Mouse (Mus musculus) embryonic facial prominence, embryonic 10.5 days (tissue): ENCODE measurements at regions not wholly inside any gene's neighbourhood (a gene's known extent, or its start where the extent isn't known, plus 50 kb on each side); places are given as distances from the start of the nearest gene placed in this dataset.

Source experiments
- DNase-seq: peaks from one replicate; pipeline ENCODE4 v3.0.0-alpha.2; 2017; ENCODE audit warnings: low spot score
- H3K27ac ChIP-seq: fragments of 300-500 bp; sonication (generic); replicated peaks from 2 replicates; pipeline ENCODE4 v1.5.1; 2016; ENCODE audit warnings: mild to moderate bottlenecking
- H3K27me3 ChIP-seq: fragments of 300-500 bp; sonication (generic); replicated peaks from 2 replicates; pipeline ENCODE4 v1.6.1; 2016; ENCODE audit warnings: low read depth, mild to moderate bottlenecking; ENCODE audit not compliant: poor library complexity, severe bottlenecking
- H3K36me3 ChIP-seq: fragments of 300-500 bp; sonication (generic); replicated peaks from 2 replicates; pipeline ENCODE4 v1.6.1; 2016; ENCODE audit warnings: mild to moderate bottlenecking, moderate library complexity
- H3K4me1 ChIP-seq: fragments of 300-500 bp; sonication (generic); 2 replicates; pipeline ENCODE4 v1.6.1; 2016
- H3K4me3 ChIP-seq: fragments of 300-500 bp; sonication (generic); 2 replicates; pipeline ENCODE4 v1.5.1; 2016; ENCODE audit warnings: mild to moderate bottlenecking, moderate library complexity
- H3K9me3 ChIP-seq: fragments of 300-500 bp; sonication (generic); 2 replicates; pipeline ENCODE4 v1.6.1; 2016; ENCODE audit warnings: mild to moderate bottlenecking
- WGBS: fragments of 180-500 bp; shearing (Covaris S2); methylation state at CpG from one replicate; pipeline ENCODE4 v1.1.7; 2016; 5-methylcytosine and 5-hydroxymethylcytosine counted together

- H3K9me3 ChIP-seq, result no peaks in the 10 kb centered on the region
These were observed 136.3 kb downstream of the Bmp2 start for GRCm38 (mm10) chr2:133688121-133688787.

DNA sequence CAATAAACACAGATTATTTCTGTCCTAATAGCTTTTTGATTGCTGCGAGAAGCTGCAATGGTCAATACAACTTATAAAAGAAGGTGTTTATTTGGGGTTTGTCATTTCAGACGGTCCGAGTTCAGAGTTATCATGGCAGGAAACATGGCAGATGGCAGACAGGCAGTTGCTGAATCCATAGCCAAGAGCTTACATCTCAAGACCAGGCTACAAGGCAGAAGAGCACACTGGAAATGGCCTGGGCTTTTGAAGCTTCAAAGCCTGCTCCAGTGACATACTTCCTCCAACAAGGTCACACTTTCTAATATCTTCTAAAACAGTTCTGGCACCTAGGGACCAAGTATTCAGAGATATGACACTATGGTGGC is 136.8 kb downstream of the Bmp2 start:
- WGBS, result 91% methylated on average over 3 of the region's 3 CpGs
- no peaks in the 10 kb centered on the region for H3K9me3 ChIP-seq
- DNase-seq, result no peak
- H3K4me3 ChIP-seq, result no peak overlapping the region
- no peak overlapping the region for H3K27ac ChIP-seq
- H3K36me3 ChIP-seq, result no peaks in the 10 kb centered on the region
- H3K4me1 ChIP-seq, result no peaks in the 10 kb centered on the region
- H3K27me3 ChIP-seq, result no peaks in the 10 kb centered on the region

More at GRCm38 (mm10) chr2:133688121-133688787, 136.3 kb downstream of the Bmp2 start:
- no peak for DNase-seq
- Histone ChIP-seq H3K4me3 (no peak overlapping the region), H3K36me3 (no peaks in the 10 kb centered on the region), H3K4me1 (no peaks in the 10 kb centered on the region), H3K27ac (no peak overlapping the region), H3K27me3 (no peaks in the 10 kb centered on the region)
- WGBS, result 81% methylated on average over 7 of the region's 7 CpGs

GRCm38 (mm10) chr2:133708735-133709584 is 157.0 kb downstream of the Bmp2 start:
- 60% methylated on average over 8 of the region's 8 CpGs for WGBS
- Histone ChIP-seq H3K9me3 (no peaks in the 10 kb centered on the region), H3K4me3 (no peak overlapping the region), H3K27ac (no peak overlapping the region), H3K4me1 (no peaks in the 10 kb centered on the region), H3K27me3 (no peaks in the 10 kb centered on the region), H3K36me3 (no peaks in the 10 kb centered on the region)
- DNase-seq, result no peak

DNA sequence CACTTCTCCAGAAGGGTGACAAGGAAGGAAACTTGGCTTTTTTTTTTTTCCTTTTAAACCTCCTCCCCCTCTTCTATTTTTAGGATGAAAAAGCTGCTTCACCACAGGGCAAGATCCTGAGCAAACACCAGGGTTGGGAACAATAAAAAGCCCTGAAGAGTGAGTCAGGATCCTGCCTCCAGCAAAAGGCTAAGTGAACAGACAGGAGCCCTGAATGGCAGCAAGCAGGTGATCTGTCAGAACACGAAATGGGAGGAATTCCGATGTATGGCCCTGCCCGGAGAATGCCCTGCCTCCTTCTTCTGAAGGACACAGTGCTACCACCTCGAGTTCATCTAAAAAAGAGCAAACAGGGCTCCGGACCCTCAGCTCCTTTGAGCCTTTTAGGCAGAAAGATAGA is 164.3 kb downstream of the Bmp2 start:
- H3K4me3 ChIP-seq, result no peak overlapping the region
- DNase-seq, result no peak
- no peaks in the 10 kb centered on the region for H3K27me3 ChIP-seq
- H3K27ac ChIP-seq, result no peak overlapping the region
- H3K4me1 ChIP-seq, result peaks cover 3% of the 10 kb centered on the region; the same call in 1 of the 2 replicates
- no peaks in the 10 kb centered on the region for H3K36me3 ChIP-seq
- 52% methylated on average over 5 of the region's 5 CpGs for WGBS
- no peaks in the 10 kb centered on the region for H3K9me3 ChIP-seq

DNA sequence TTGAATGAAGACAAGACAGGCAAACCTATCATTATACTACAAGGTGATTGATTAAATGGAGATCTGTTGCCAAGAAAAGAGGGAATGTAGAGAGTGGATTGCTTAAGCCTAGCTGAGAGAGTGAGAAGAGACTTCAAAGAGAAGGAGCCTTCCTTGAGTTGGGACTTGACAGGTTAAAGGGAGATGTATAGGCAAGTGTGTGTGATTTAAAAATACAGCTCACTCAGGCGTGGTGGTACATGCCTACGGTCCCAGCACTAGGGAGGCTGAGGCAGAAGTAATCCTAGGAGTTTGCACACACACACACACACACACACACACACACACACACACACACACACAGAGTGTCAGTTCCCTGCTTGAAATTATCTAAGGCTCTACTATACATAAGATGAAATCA is 165.1 kb downstream of the Bmp2 start:
- H3K9me3 ChIP-seq, result no peaks in the 10 kb centered on the region
- H3K36me3 ChIP-seq, result no peaks in the 10 kb centered on the region
- no peak for DNase-seq
- no peaks in the 10 kb centered on the region for H3K27me3 ChIP-seq
- H3K4me1 ChIP-seq, result peaks cover 3% of the 10 kb centered on the region; the same call in 1 of the 2 replicates
- H3K27ac ChIP-seq, result no peak overlapping the region
- 57% methylated on average over 2 of the region's 2 CpGs for WGBS
- H3K4me3 ChIP-seq, result no peak overlapping the region

DNA sequence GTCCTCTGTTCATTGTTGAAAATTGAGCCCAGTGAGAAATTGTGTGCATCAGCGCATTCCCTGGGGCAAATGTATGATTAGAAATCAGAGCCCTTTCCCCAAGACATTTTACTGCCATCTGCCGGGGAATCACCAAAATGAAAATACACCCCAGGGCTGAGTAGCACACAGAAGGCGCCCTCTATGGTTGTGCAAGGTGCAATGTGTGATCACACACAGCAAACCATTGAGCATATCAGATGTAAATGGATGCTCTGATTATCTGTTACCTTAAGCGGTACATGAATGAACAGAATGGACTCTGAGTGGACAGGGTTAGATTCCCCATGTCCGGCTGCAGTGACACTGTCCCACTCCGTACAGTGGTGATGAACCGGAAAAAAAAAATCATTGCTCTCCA is 172.4 kb downstream of the Bmp2 start:
- Histone ChIP-seq H3K27ac (no peak overlapping the region), H3K27me3 (no peaks in the 10 kb centered on the region), H3K36me3 (no peaks in the 10 kb centered on the region), H3K4me1 (peaks cover 20% of the 10 kb centered on the region), H3K4me3 (no peak overlapping the region), H3K9me3 (no peaks in the 10 kb centered on the region)
- DNase-seq, result no peak
- 79% methylated on average over 7 of the region's 7 CpGs for WGBS

- H3K4me1 ChIP-seq, result peaks cover 20% of the 10 kb centered on the region
- H3K9me3 ChIP-seq, result no peaks in the 10 kb centered on the region
- DNase-seq, result no peak
- WGBS, result 65% methylated on average over 6 of the region's 6 CpGs
- H3K36me3 ChIP-seq, result no peaks in the 10 kb centered on the region
- H3K27ac ChIP-seq, result no peak overlapping the region
- no peaks in the 10 kb centered on the region for H3K27me3 ChIP-seq
- H3K4me3 ChIP-seq, result no peak overlapping the region
These were observed 172.8 kb downstream of the Bmp2 start for GRCm38 (mm10) chr2:133724757-133725156.

- Histone ChIP-seq H3K27ac (no peak overlapping the region), H3K4me3 (no peak overlapping the region), H3K36me3 (no peaks in the 10 kb centered on the region), H3K4me1 (peaks cover 13% of the 10 kb centered on the region), H3K27me3 (no peaks in the 10 kb centered on the region), H3K9me3 (no peaks in the 10 kb centered on the region)
- no peak for DNase-seq
- 27% methylated on average over 9 of the region's 9 CpGs for WGBS
These were observed 182.7 kb downstream of the Bmp2 start for GRCm38 (mm10) chr2:133734469-133735225.

- peaks cover 13% of the 10 kb centered on the region for H3K4me1 ChIP-seq
- DNase-seq, result no peak
- no peaks in the 10 kb centered on the region for H3K36me3 ChIP-seq
- no peak overlapping the region for H3K27ac ChIP-seq
- H3K4me3 ChIP-seq, result no peak overlapping the region
- WGBS, result 86% methylated on average over 10 of the region's 10 CpGs
- no peaks in the 10 kb centered on the region for H3K27me3 ChIP-seq
- H3K9me3 ChIP-seq, result no peaks in the 10 kb centered on the region
These were observed 187.0 kb downstream of the Bmp2 start for GRCm38 (mm10) chr2:133738839-133739430.

DNA sequence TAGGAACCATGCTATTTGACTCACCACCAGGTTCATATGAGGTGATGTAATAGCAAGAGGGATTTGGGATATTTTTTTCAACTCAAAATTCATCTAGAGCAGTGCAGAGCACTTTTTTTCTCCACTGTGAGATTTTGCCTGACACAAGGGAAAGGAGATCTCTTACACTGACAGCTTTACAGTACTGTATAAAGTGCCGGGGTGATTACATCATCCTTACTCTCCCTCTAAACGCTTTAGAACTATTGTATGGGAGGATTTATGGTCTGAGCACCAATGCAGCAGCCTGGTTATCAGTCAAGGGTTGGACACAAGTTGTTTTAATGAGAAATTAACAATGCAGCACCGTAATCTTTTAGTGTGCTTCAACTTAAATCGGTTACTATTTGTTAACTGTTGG is 196.5 kb downstream of the Bmp2 start:
- no peaks in the 10 kb centered on the region for H3K27me3 ChIP-seq
- no peak overlapping the region for H3K27ac ChIP-seq
- DNase-seq, result no peak
- peaks cover 5% of the 10 kb centered on the region; the same call in 1 of the 2 replicates for H3K4me1 ChIP-seq
- H3K36me3 ChIP-seq, result no peaks in the 10 kb centered on the region
- WGBS, result 81% methylated on average over 4 of the region's 4 CpGs
- no peak overlapping the region for H3K4me3 ChIP-seq
- no peaks in the 10 kb centered on the region for H3K9me3 ChIP-seq

DNA sequence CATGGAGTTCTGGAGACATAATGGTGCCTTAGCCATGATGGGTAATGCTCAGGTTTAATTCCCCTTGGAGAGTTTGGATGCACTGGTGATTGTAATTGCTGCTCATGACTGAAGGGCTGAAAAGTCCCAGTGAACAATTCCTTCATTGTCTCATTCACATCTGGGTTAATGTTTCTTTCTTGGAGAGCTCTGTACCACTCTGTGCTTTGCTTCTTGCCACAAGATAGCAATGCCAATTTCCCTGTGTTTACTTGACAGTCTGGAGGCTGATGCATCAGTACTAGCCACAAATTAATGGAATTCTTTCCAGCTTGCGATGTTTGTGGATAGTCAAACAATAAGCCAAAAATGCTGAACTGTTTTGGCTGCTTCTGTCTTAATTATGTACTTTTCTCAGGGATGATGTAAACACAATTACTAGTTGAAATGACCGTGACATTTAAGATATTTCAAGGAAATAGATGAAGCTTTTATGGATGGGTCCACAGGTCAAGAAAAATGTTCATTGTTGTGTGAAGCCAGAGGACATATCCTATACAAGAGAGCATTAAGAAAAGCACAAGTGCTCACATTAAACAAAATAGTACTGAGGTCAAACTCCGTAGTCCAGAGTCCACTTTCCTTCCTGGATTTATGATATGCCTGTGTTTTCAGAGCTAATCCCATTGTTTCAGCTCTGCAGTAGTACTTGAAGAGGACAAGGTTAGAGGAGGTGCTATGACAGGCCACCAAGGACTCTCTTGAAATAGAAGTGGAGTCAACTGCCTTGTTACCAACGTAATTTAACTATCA is 198.1 kb downstream of the Bmp2 start:
- H3K9me3 ChIP-seq, result no peaks in the 10 kb centered on the region
- WGBS, result 67% methylated on average over 4 of the region's 4 CpGs
- no peak overlapping the region for H3K27ac ChIP-seq
- H3K4me1 ChIP-seq, result peaks cover 5% of the 10 kb centered on the region; the same call in 1 of the 2 replicates
- H3K36me3 ChIP-seq, result no peaks in the 10 kb centered on the region
- no peak for DNase-seq
- H3K27me3 ChIP-seq, result no peaks in the 10 kb centered on the region
- H3K4me3 ChIP-seq, result no peak overlapping the region

GRCm38 (mm10) chr2:133754088-133754487 is 202.1 kb downstream of the Bmp2 start:
- Histone ChIP-seq H3K27me3 (no peaks in the 10 kb centered on the region), H3K4me1 (peaks cover 5% of the 10 kb centered on the region; the same call in 1 of the 2 replicates), H3K27ac (no peak overlapping the region), H3K36me3 (no peaks in the 10 kb centered on the region), H3K4me3 (no peak overlapping the region), H3K9me3 (no peaks in the 10 kb centered on the region)
- WGBS, result 81% methylated on average over 3 of the region's 3 CpGs
- no peak for DNase-seq
